Mouse (Mus musculus): Measurements from ENCODE around the gene Spns2. TPM values are rescaled to one million over a fixed set of nuclear protein-coding genes. Genes with fewer than 3 reads are reported as not detected.

Gene Spns2
- polyA plus RNA-seq, 1 experiment from 2014 or later = 4.3 TPM

DNA sequence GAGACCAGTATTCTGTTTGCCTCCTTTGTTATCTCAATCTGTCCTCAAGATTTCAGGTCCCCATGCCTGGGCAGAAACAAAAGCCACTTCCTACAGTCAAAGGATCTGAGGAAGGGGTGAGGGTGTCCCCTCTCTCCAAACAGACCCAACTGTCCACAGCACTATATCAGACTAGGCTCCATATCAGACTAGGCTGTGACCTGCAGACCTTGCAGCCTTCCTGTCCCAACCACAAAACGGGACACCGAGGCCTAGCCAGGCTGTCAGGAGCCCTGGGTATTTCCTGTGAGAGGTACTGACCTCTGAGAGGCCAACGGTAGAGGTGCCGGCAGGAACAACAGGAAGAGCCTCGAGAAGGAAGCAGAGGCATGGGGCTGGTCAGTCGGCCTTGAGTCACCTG is 5.2 kb downstream of the Spns2 start:
- Histone ChIP-seq H3K27ac (ENCODE audit: low read depth) (no peak overlapping the region), H3K9ac (ENCODE audit: low read length) (no peak overlapping the region), H3K4me3 (ENCODE audit: low read depth, low read length) (no peak overlapping the region), H3K9me3 (ENCODE audit: control insufficient read depth, low read length) (no peaks in the 10 kb centered on the region), H3K4me2 (ENCODE audit: low read length) (no peak overlapping the region), H3K4me1 (replicated peaks; ENCODE audit: control insufficient read depth, insufficient read depth, low read length) (peaks cover 8% of the 10 kb centered on the region; the same call in 1 of the 2 replicates), H3K36me3 (ENCODE audit: control insufficient read depth, insufficient read depth, low read length) (no peaks in the 10 kb centered on the region), H3K27me3 (replicated peaks; ENCODE audit: control insufficient read depth, insufficient read depth, low read length) (peaks cover 24% of the 10 kb centered on the region)
- no peak for ATAC-seq (replicated peaks; ENCODE audit: low FRiP score, low TSS enrichment, low read depth)
- 51% methylated on average over 6 of the region's 6 CpGs for WGBS
- DNase-seq (ENCODE audit: low spot score) = no peak

- Histone ChIP-seq H3K4me1 (replicated peaks; ENCODE audit: control insufficient read depth, insufficient read depth, low read length) (no peaks in the 10 kb centered on the region; the same call in 1 of the 2 replicates), H3K27ac (ENCODE audit: low read depth) (no peak overlapping the region), H3K36me3 (ENCODE audit: control insufficient read depth, insufficient read depth, low read length) (no peaks in the 10 kb centered on the region), H3K27me3 (replicated peaks; ENCODE audit: control insufficient read depth, insufficient read depth, low read length) (no peaks in the 10 kb centered on the region), H3K9ac (ENCODE audit: low read length) (no peak overlapping the region), H3K4me3 (ENCODE audit: low read depth, low read length) (no peak overlapping the region), H3K9me3 (ENCODE audit: control insufficient read depth, low read length) (no peaks in the 10 kb centered on the region), H3K4me2 (ENCODE audit: low read length) (no peak overlapping the region)
- no peak for DNase-seq (ENCODE audit: low spot score)
- 67% methylated on average over 4 of the region's 4 CpGs for WGBS
- no peak for ATAC-seq (replicated peaks; ENCODE audit: low FRiP score, low TSS enrichment, low read depth)
Measured at GRCm38 (mm10) chr11:72481952-72482351, 7.8 kb downstream of the Spns2 start.

DNA sequence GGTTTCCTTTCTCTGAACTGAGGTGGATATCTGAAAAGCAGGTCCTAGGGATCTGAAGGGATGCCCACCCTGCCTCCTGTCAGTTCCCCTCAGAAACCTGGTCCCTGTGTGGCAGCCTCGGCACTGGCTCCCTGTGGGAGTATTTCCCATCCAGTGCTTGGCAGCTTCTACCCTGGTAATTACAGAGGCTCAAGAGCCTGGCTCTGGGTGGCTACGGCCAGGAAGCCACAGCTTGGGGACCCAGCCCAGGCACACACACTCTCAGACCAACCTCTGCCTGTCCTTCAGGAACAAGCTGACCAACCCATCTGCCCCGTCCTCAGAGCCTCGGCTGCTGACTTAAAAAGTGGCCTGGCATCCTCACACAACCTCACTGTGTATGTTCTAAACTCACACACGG is 8.4 kb downstream of the Spns2 start:
- WGBS = 75% methylated on average over 5 of the region's 5 CpGs
- Histone ChIP-seq H3K9me3 (ENCODE audit: control insufficient read depth, low read length) (no peaks in the 10 kb centered on the region), H3K4me2 (ENCODE audit: low read length) (no peak overlapping the region), H3K36me3 (ENCODE audit: control insufficient read depth, insufficient read depth, low read length) (no peaks in the 10 kb centered on the region), H3K9ac (ENCODE audit: low read length) (no peak overlapping the region), H3K27me3 (replicated peaks; ENCODE audit: control insufficient read depth, insufficient read depth, low read length) (no peaks in the 10 kb centered on the region), H3K4me1 (replicated peaks; ENCODE audit: control insufficient read depth, insufficient read depth, low read length) (no peaks in the 10 kb centered on the region; the same call in 1 of the 2 replicates), H3K27ac (ENCODE audit: low read depth) (no peak overlapping the region), H3K4me3 (ENCODE audit: low read depth, low read length) (no peak overlapping the region)
- DNase-seq (ENCODE audit: low spot score) (no peak), ATAC-seq (replicated peaks; ENCODE audit: low FRiP score, low TSS enrichment, low read depth) (no peak)

DNA sequence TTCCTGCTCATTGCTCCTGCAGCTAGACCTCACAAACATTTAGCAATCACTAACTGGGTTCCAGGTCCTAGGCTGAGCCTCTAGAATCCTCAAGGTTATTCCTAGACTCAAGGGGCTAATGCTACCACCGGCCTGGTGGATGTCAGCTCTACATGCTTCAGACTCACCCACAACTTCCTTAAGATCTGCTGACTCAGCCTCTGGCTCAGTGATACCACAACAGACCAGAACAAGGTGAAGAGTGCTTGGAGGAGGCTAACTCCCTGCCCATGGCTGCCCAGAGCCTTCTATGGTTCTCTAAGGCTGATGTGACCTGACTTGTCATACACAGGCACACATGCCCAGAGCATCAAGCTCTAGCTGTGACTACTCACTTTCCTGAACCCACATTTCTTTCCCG is 10.2 kb downstream of the Spns2 start:
- Histone ChIP-seq H3K9ac (ENCODE audit: low read length) (no peak overlapping the region), H3K36me3 (ENCODE audit: control insufficient read depth, insufficient read depth, low read length) (no peaks in the 10 kb centered on the region), H3K27me3 (replicated peaks; ENCODE audit: control insufficient read depth, insufficient read depth, low read length) (no peaks in the 10 kb centered on the region), H3K4me3 (ENCODE audit: low read depth, low read length) (no peak overlapping the region), H3K4me1 (replicated peaks; ENCODE audit: control insufficient read depth, insufficient read depth, low read length) (no peaks in the 10 kb centered on the region; the same call in 1 of the 2 replicates), H3K4me2 (ENCODE audit: low read length) (no peak overlapping the region), H3K9me3 (ENCODE audit: control insufficient read depth, low read length) (no peaks in the 10 kb centered on the region), H3K27ac (ENCODE audit: low read depth) (no peak overlapping the region)
- DNase-seq (ENCODE audit: low spot score) (no peak), ATAC-seq (replicated peaks; ENCODE audit: low FRiP score, low TSS enrichment, low read depth) (no peak)
- WGBS = 78% methylated on average over 2 of the region's 2 CpGs

DNA sequence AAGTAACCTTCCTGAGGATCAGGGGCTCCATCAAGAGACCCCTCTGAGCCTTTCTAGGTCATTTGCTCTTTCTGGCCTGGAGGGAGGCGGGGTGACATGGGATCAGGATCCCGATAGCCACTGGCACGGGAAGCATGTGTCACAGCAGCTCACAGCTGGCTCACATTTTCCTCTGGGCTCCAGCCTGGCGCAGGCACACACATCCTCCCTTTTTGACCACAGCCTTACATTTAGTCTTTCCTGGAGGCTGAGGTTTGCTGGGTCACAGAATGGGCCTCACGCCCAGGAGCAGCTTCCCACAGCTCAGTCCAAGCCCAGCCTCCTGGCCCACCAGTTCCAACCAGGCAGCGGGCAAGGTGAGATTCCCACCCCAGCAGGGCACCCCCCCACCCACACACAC is 11.5 kb downstream of the Spns2 start:
- H3K36me3 ChIP-seq (ENCODE audit: control insufficient read depth, insufficient read depth, low read length) = no peaks in the 10 kb centered on the region
- H3K4me1 ChIP-seq (replicated peaks; ENCODE audit: control insufficient read depth, insufficient read depth, low read length) = no peaks in the 10 kb centered on the region; the same call in 1 of the 2 replicates
- no peak overlapping the region for H3K4me2 ChIP-seq (ENCODE audit: low read length)
- no peak overlapping the region for H3K4me3 ChIP-seq (ENCODE audit: low read depth, low read length)
- 68% methylated on average over 6 of the region's 6 CpGs for WGBS
- no peak overlapping the region for H3K9ac ChIP-seq (ENCODE audit: low read length)
- 0 out of 2 replicates have a peak overlapping the region, but pooled peaks have one; percentile 2 for H3K27ac ChIP-seq (ENCODE audit: low read depth)
- DNase-seq (ENCODE audit: low spot score) (no peak), ATAC-seq (replicated peaks; ENCODE audit: low FRiP score, low TSS enrichment, low read depth) (no peak)
- no peaks in the 10 kb centered on the region for H3K9me3 ChIP-seq (ENCODE audit: control insufficient read depth, low read length)
- H3K27me3 ChIP-seq (replicated peaks; ENCODE audit: control insufficient read depth, insufficient read depth, low read length) = no peaks in the 10 kb centered on the region

DNA sequence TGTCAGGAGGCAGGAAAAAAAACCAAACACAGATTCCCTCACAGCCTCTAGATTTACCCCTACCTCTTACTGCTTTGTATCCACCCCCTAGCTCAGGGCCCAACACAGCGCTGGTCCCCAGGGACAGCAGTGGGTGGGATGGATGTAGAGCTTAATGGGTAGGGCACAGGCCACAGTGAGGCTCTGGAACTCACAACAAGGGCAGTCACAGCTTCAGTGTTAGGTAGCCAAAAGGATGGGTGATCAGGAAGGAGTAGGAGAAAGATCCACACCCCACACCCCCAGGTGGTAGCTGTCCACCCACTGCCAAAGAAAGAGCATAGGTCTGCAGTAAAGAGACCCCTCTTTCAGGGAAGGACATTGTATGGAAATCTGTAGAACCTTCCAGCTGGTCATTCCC is 12.1 kb downstream of the Spns2 start:
- no peak overlapping the region for H3K27ac ChIP-seq (ENCODE audit: low read depth)
- no peak for ATAC-seq (replicated peaks; ENCODE audit: low FRiP score, low TSS enrichment, low read depth)
- no peaks in the 10 kb centered on the region for H3K36me3 ChIP-seq (ENCODE audit: control insufficient read depth, insufficient read depth, low read length)
- no peak overlapping the region for H3K4me3 ChIP-seq (ENCODE audit: low read depth, low read length)
- no peak for DNase-seq (ENCODE audit: low spot score)
- no peak overlapping the region for H3K9ac ChIP-seq (ENCODE audit: low read length)
- no peak overlapping the region for H3K4me2 ChIP-seq (ENCODE audit: low read length)
- H3K27me3 ChIP-seq (replicated peaks; ENCODE audit: control insufficient read depth, insufficient read depth, low read length) = no peaks in the 10 kb centered on the region
- no peaks in the 10 kb centered on the region; the same call in 1 of the 2 replicates for H3K4me1 ChIP-seq (replicated peaks; ENCODE audit: control insufficient read depth, insufficient read depth, low read length)
- 83% methylated on average over 1 of the region's 1 CpGs for WGBS
- no peaks in the 10 kb centered on the region for H3K9me3 ChIP-seq (ENCODE audit: control insufficient read depth, low read length)

DNA sequence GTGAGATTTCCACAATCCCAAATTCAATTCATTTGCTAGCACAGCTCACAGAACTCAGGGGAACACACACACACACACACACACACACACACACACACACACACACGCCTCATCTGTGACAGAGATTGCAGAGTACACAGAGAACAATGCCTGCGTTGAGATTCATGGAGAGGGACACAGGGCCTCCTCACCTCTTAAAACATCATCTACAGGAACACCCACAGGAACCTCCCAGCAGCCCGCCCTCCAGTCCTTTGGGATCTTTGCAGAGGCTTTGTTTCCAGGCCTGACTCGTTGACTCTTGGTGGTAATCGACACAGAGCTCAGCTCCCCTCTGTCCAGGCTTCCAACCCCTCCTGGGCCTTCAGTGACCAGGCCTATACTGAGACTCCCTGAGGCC is 12.5 kb downstream of the Spns2 start:
- H3K27me3 ChIP-seq (replicated peaks; ENCODE audit: control insufficient read depth, insufficient read depth, low read length) = no peaks in the 10 kb centered on the region
- 44% methylated on average over 5 of the region's 5 CpGs for WGBS
- no peak overlapping the region for H3K9ac ChIP-seq (ENCODE audit: low read length)
- no peak for DNase-seq (ENCODE audit: low spot score)
- H3K4me2 ChIP-seq (ENCODE audit: low read length) = no peak overlapping the region
- H3K4me1 ChIP-seq (replicated peaks; ENCODE audit: control insufficient read depth, insufficient read depth, low read length) = no peaks in the 10 kb centered on the region; the same call in 1 of the 2 replicates
- H3K27ac ChIP-seq (ENCODE audit: low read depth) = no peak overlapping the region
- no peaks in the 10 kb centered on the region for H3K36me3 ChIP-seq (ENCODE audit: control insufficient read depth, insufficient read depth, low read length)
- H3K9me3 ChIP-seq (ENCODE audit: control insufficient read depth, low read length) = no peaks in the 10 kb centered on the region
- H3K4me3 ChIP-seq (ENCODE audit: low read depth, low read length) = no peak overlapping the region
- ATAC-seq (replicated peaks; ENCODE audit: low FRiP score, low TSS enrichment, low read depth) = no peak

- Histone ChIP-seq H3K4me3 (ENCODE audit: low read depth, low read length) (no peak overlapping the region), H3K4me1 (replicated peaks; ENCODE audit: control insufficient read depth, insufficient read depth, low read length) (no peaks in the 10 kb centered on the region; the same call in 1 of the 2 replicates), H3K9ac (ENCODE audit: low read length) (no peak overlapping the region), H3K36me3 (ENCODE audit: control insufficient read depth, insufficient read depth, low read length) (no peaks in the 10 kb centered on the region), H3K4me2 (ENCODE audit: low read length) (no peak overlapping the region), H3K9me3 (ENCODE audit: control insufficient read depth, low read length) (no peaks in the 10 kb centered on the region), H3K27ac (ENCODE audit: low read depth) (no peak overlapping the region), H3K27me3 (replicated peaks; ENCODE audit: control insufficient read depth, insufficient read depth, low read length) (no peaks in the 10 kb centered on the region)
- no peak for ATAC-seq (replicated peaks; ENCODE audit: low FRiP score, low TSS enrichment, low read depth)
- 75% methylated on average over 7 of the region's 7 CpGs for WGBS
- no peak for DNase-seq (ENCODE audit: low spot score)
Measured at GRCm38 (mm10) chr11:72476074-72476625, 13.6 kb downstream of the Spns2 start.

- Histone ChIP-seq H3K4me1 (replicated peaks; ENCODE audit: control insufficient read depth, insufficient read depth, low read length) (no peaks in the 10 kb centered on the region; the same call in 1 of the 2 replicates), H3K27ac (ENCODE audit: low read depth) (no peak overlapping the region), H3K9ac (ENCODE audit: low read length) (no peak overlapping the region), H3K4me3 (ENCODE audit: low read depth, low read length) (no peak overlapping the region), H3K36me3 (ENCODE audit: control insufficient read depth, insufficient read depth, low read length) (no peaks in the 10 kb centered on the region), H3K27me3 (replicated peaks; ENCODE audit: control insufficient read depth, insufficient read depth, low read length) (no peaks in the 10 kb centered on the region), H3K4me2 (ENCODE audit: low read length) (no peak overlapping the region), H3K9me3 (ENCODE audit: control insufficient read depth, low read length) (no peaks in the 10 kb centered on the region)
- 76% methylated on average over 7 of the region's 7 CpGs for WGBS
- DNase-seq (ENCODE audit: low spot score) (no peak), ATAC-seq (replicated peaks; ENCODE audit: low FRiP score, low TSS enrichment, low read depth) (no peak)
Measured at GRCm38 (mm10) chr11:72475408-72475807, 14.3 kb downstream of the Spns2 start.
